Comparison of ENCODE assay signal across 21 mouse cellular contexts in genomic region chr2:154076271-154076670, GRCm38 (mm10). TPM values are rescaled to one million over a fixed set of nuclear protein-coding genes. Genes with fewer than 3 reads are reported as not detected.
DNase-seq lines count a peak whose midpoint lies in the region; ATAC-seq lines count a peak whose summit lies in the region.
"Had no signal": no experiment of that assay in that cellular context is flagged by ENCODE, and none has a peak within 500 bp of the region (broad histone marks: within the 10 kb centered on the region; RNA-seq: fewer than 3 reads in every experiment).

No protein-coding gene starts in this region.

- DNase-seq in adrenal gland, postnatal 14 days, result peak; percentile 7
- DNase-seq in adrenal gland, adult 2 months, result no peak
- DNase-seq in midbrain, embryonic 14.5 days, result peak; percentile 20
- peak; percentile 12 for DNase-seq in embryonic facial prominence, embryonic 10.5 days (ENCODE audit: low spot score)
- no peak for DNase-seq in urinary bladder, adult 2 months (ENCODE audit: low spot score)
- DNase-seq in right cerebral cortex, postnatal 4 days, result no peak
- no peak for DNase-seq in left cerebral cortex, adult 8-10 months (ENCODE audit: low spot score in 2 of 2)
- DNase-seq: adrenal gland, postnatal 25 days; cerebellum, adult 11-12 months; gastrocnemius, adult 2 months; left cerebral cortex, postnatal 4 days; liver, postnatal 0 days had no signal

- H3K36me3 ChIP-seq in midbrain, embryonic 14.5 days (ENCODE audit: control insufficient read depth, insufficient read depth, low read length), result no peaks in the 10 kb centered on the region
- H3K36me3 ChIP-seq in midbrain, embryonic 16.5 days (ENCODE audit: control insufficient read depth, insufficient read depth, low read length), result no peaks in the 10 kb centered on the region
- no peaks in the 10 kb centered on the region for H3K36me3 ChIP-seq in embryonic facial prominence, embryonic 10.5 days (replicated peaks)
- H3K36me3 ChIP-seq: embryonic facial prominence, embryonic 15.5 days; heart, embryonic 10.5 days; midbrain, embryonic 10.5 days had no signal

- no peak overlapping the region for H3K27ac ChIP-seq in midbrain, embryonic 14.5 days (replicated peaks; ENCODE audit: low read depth, low read length)
- no peak overlapping the region for H3K27ac ChIP-seq in midbrain, embryonic 16.5 days (ENCODE audit: low read length)
- H3K27ac ChIP-seq in embryonic facial prominence, embryonic 10.5 days (replicated peaks), result no peak overlapping the region
- H3K27ac ChIP-seq: embryonic facial prominence, embryonic 15.5 days; forebrain, embryonic 13.5 days; gastrocnemius, adult 2 months; heart, embryonic 10.5 days; midbrain, embryonic 10.5 days had no signal

- H3K4me1 ChIP-seq in midbrain, embryonic 14.5 days (ENCODE audit: control insufficient read depth, insufficient read depth, low read length), result no peaks in the 10 kb centered on the region
- H3K4me1 ChIP-seq in midbrain, embryonic 16.5 days (ENCODE audit: control insufficient read depth, insufficient read depth, low read length), result no peaks in the 10 kb centered on the region
- no peaks in the 10 kb centered on the region for H3K4me1 ChIP-seq in embryonic facial prominence, embryonic 10.5 days
- H3K4me1 ChIP-seq: embryonic facial prominence, embryonic 15.5 days; forebrain, embryonic 13.5 days; heart, embryonic 10.5 days; midbrain, embryonic 10.5 days had no signal

- H3K4me2 ChIP-seq in midbrain, embryonic 14.5 days (ENCODE audit: low read length), result no peak overlapping the region
- no peak overlapping the region for H3K4me2 ChIP-seq in midbrain, embryonic 16.5 days (ENCODE audit: low read length)
- H3K4me2 ChIP-seq: embryonic facial prominence, embryonic 15.5 days; forebrain, embryonic 13.5 days had no signal

- ATAC-seq in midbrain, embryonic 14.5 days (ENCODE audit: low FRiP score, low TSS enrichment), result no peak
- no peak for ATAC-seq in midbrain, embryonic 16.5 days
- ATAC-seq: forebrain, embryonic 13.5 days; liver, postnatal 0 days had no signal

- WGBS in midbrain, embryonic 14.5 days, result 34% methylated on average over 2 of the region's 2 CpGs
- 39% methylated on average over 2 of the region's 2 CpGs for WGBS in midbrain, embryonic 16.5 days
- WGBS in embryonic facial prominence, embryonic 10.5 days, result 38% methylated on average over 2 of the region's 2 CpGs

- H3K27me3 ChIP-seq in midbrain, embryonic 14.5 days (ENCODE audit: control insufficient read depth, insufficient read depth, low read length), result no peaks in the 10 kb centered on the region
- no peaks in the 10 kb centered on the region for H3K27me3 ChIP-seq in midbrain, embryonic 16.5 days (ENCODE audit: control insufficient read depth, insufficient read depth, low read depth, low read length)
- no peaks in the 10 kb centered on the region for H3K27me3 ChIP-seq in embryonic facial prominence, embryonic 10.5 days (replicated peaks; ENCODE audit: low read depth, poor library complexity, severe bottlenecking)
- H3K27me3 ChIP-seq: embryonic facial prominence, embryonic 15.5 days; forebrain, embryonic 13.5 days had no signal

- no peak overlapping the region for H3K4me3 ChIP-seq in midbrain, embryonic 14.5 days (replicated peaks; ENCODE audit: low read depth, low read length)
- H3K4me3 ChIP-seq in midbrain, embryonic 16.5 days (ENCODE audit: low read depth, low read length), result no peak overlapping the region
- no peak overlapping the region for H3K4me3 ChIP-seq in embryonic facial prominence, embryonic 10.5 days
- H3K4me3 ChIP-seq: embryonic facial prominence, embryonic 15.5 days; forebrain, embryonic 13.5 days; gastrocnemius, adult 2 months; heart, embryonic 10.5 days; midbrain, embryonic 10.5 days had no signal

- no peak overlapping the region for H3K9ac ChIP-seq in midbrain, embryonic 14.5 days (replicated peaks; ENCODE audit: low read length)
- H3K9ac ChIP-seq in midbrain, embryonic 16.5 days (ENCODE audit: low read depth, low read length), result no peak overlapping the region
- H3K9ac ChIP-seq: embryonic facial prominence, embryonic 15.5 days; forebrain, embryonic 13.5 days; liver, postnatal 0 days had no signal

- H3K9me3 ChIP-seq in midbrain, embryonic 14.5 days (ENCODE audit: control insufficient read depth, low read length), result no peaks in the 10 kb centered on the region
- no peaks in the 10 kb centered on the region for H3K9me3 ChIP-seq in midbrain, embryonic 16.5 days (replicated peaks; ENCODE audit: control insufficient read depth, low read length, poor library complexity, severe bottlenecking)
- no peaks in the 10 kb centered on the region for H3K9me3 ChIP-seq in embryonic facial prominence, embryonic 10.5 days
- H3K9me3 ChIP-seq: embryonic facial prominence, embryonic 15.5 days; forebrain, embryonic 13.5 days; heart, embryonic 10.5 days; midbrain, embryonic 10.5 days had no signal

RNA-seq across cellular contexts. Expression of gene Bpifa3, which starts 53.9 kb away (rescaled TPM):
- total RNA-seq in adrenal gland, postnatal 14 days (2021), result not detected in 2 replicates
- total RNA-seq in adrenal gland, adult 2 months (2021), result not detected
- polyA plus RNA-seq in adrenal gland, adult 2 months (2012; rRNA removed), result not detected in 2 replicates
- not detected in 2 replicates for polyA plus RNA-seq in midbrain, embryonic 14.5 days (2014; fragmentation: Nextera tagmentation; extraction: Ambion mirVana)
- polyA plus RNA-seq in midbrain, embryonic 16.5 days (2015; fragmentation: Nextera tagmentation; extraction: Ambion mirVana), result not detected in 2 replicates
- not detected in 2 replicates for polyA plus RNA-seq in embryonic facial prominence, embryonic 10.5 days (2016; fragmentation: Nextera tagmentation; extraction: Ambion mirVana)
- not detected in 2 replicates for polyA plus RNA-seq in urinary bladder, adult 2 months (2012; rRNA removed)
- total RNA-seq in left cerebral cortex, adult 8-10 months (2022), result not detected
- total RNA-seq: adrenal gland, postnatal 25 days; gastrocnemius, adult 2 months; hematopoietic stem cell, adult 5-6 weeks; layer of hippocampus, postnatal 10 days; left cerebral cortex, postnatal 4 days had no signal
- polyA plus RNA-seq: embryonic facial prominence, embryonic 15.5 days; forebrain, embryonic 13.5 days; heart, embryonic 10.5 days; kidney, embryonic 14.5 days; liver, postnatal 0 days; midbrain, embryonic 10.5 days; neural tube, embryonic 11.5 days had no signal

Comparison
In these comparisons a context has a peak if more than half of its experiments do, and no peak if none do; other contexts are left out.
1. DNase-seq: peak in adrenal gland, postnatal 14 days (single experiment), midbrain, embryonic 14.5 days (single experiment) and embryonic facial prominence, embryonic 10.5 days (single experiment); none in adrenal gland, adult 2 months (single experiment), urinary bladder, adult 2 months (single experiment), right cerebral cortex, postnatal 4 days (single experiment) and left cerebral cortex, adult 8-10 months (0 of 2).